ENCODE assay signal across 9 mouse cellular contexts in genomic region chr6:99385059-99385604, GRCm38 (mm10).
A peak's percentile ranks its signal among the peaks of the same experiment; 100 is the strongest.
DNase-seq lines count a peak whose midpoint lies in the region; ATAC-seq and TF ChIP-seq lines count a peak whose summit lies in the region.
"Had no signal": no experiment of that assay in that cellular context is flagged by ENCODE, and none has a peak within 500 bp of the region (broad histone marks: within the 10 kb centered on the region; RNA-seq: fewer than 3 reads in every experiment).

No protein-coding gene starts in this region.

- no peaks in the 10 kb centered on the region for H3K9me3 ChIP-seq in midbrain, postnatal 0 days (ENCODE audit: low read length)
- H3K9me3 ChIP-seq in midbrain, embryonic 16.5 days (replicated peaks; ENCODE audit: control insufficient read depth, low read length, poor library complexity, severe bottlenecking): no peaks in the 10 kb centered on the region

- H3K27me3 ChIP-seq in midbrain, postnatal 0 days (ENCODE audit: insufficient read depth, low read length): no peaks in the 10 kb centered on the region
- H3K27me3 ChIP-seq in midbrain, embryonic 16.5 days (ENCODE audit: control insufficient read depth, insufficient read depth, low read depth, low read length): no peaks in the 10 kb centered on the region

- DNase-seq in CD4-positive, CD25-positive, alpha-beta regulatory T cell, adult 2 months (ENCODE audit: low read depth, low spot score): peak; percentile 61
- DNase-seq in midbrain, postnatal 0 days (ENCODE audit: low spot score): no peak
- peak; percentile 38 for DNase-seq in kidney, postnatal 14 days
- peak; percentile 54 to 64 for DNase-seq in thymus, postnatal 10 days (ENCODE audit: low spot score in 2 of 2)
- DNase-seq in frontal cortex, postnatal 36 days (ENCODE audit: low spot score in 2 of 2): no peak
- no peak for DNase-seq in layer of hippocampus, postnatal 36 days

- no peak overlapping the region for H3K4me2 ChIP-seq in midbrain, postnatal 0 days (ENCODE audit: low read depth, low read length, poor library complexity, severe bottlenecking)
- no peak overlapping the region for H3K4me2 ChIP-seq in midbrain, embryonic 16.5 days (ENCODE audit: low read length)

- ATAC-seq in CD4-positive, CD25-positive, alpha-beta regulatory T cell, adult 4 months: no peak
- ATAC-seq in midbrain, postnatal 0 days (ENCODE audit: low FRiP score): no peak
- ATAC-seq in midbrain, embryonic 16.5 days: no peak

- H3K9ac ChIP-seq in midbrain, postnatal 0 days (replicated peaks; ENCODE audit: low read length, poor library complexity, severe bottlenecking): no peak overlapping the region
- H3K9ac ChIP-seq in midbrain, embryonic 16.5 days (ENCODE audit: low read depth, low read length): no peak overlapping the region

- H3K4me3 ChIP-seq in midbrain, postnatal 0 days (ENCODE audit: low read depth, low read length): no peak overlapping the region
- H3K4me3 ChIP-seq in midbrain, embryonic 16.5 days (ENCODE audit: low read depth, low read length): no peak overlapping the region
- H3K4me3 ChIP-seq: erythroblast, embryonic 14.5 days had no signal

- H3K36me3 ChIP-seq in midbrain, postnatal 0 days (ENCODE audit: insufficient read depth, low read length): no peaks in the 10 kb centered on the region
- H3K36me3 ChIP-seq in midbrain, embryonic 16.5 days (ENCODE audit: control insufficient read depth, insufficient read depth, low read length): no peaks in the 10 kb centered on the region

- 78% methylated on average over 2 of the region's 2 CpGs for WGBS in midbrain, postnatal 0 days
- whole genome bisulfite sequencing in midbrain, embryonic 16.5 days: 84% methylated on average over 2 of the region's 2 CpGs

- H3K4me1 ChIP-seq in midbrain, postnatal 0 days (ENCODE audit: insufficient read depth, low read length): no peaks in the 10 kb centered on the region
- H3K4me1 ChIP-seq in midbrain, embryonic 16.5 days (ENCODE audit: control insufficient read depth, insufficient read depth, low read length): peaks cover 2% of the 10 kb centered on the region; the same call in 1 of the 2 replicates

- TF ChIP-seq CTCF in midbrain, postnatal 0 days (IDR thresholded peaks at IDR 0.05): peak; percentile 46

- no peak overlapping the region for H3K27ac ChIP-seq in midbrain, postnatal 0 days (ENCODE audit: low read depth, low read length)
- H3K27ac ChIP-seq in midbrain, embryonic 16.5 days (ENCODE audit: low read length): no peak overlapping the region

Comparison
In these comparisons a context has a peak if more than half of its experiments do, and no peak if none do; other contexts are left out.
1. DNase-seq: peak in CD4-positive, CD25-positive, alpha-beta regulatory T cell, adult 2 months (single experiment), kidney, postnatal 14 days (single experiment) and thymus, postnatal 10 days (2 of 2); none in midbrain, postnatal 0 days (single experiment), frontal cortex, postnatal 36 days (0 of 2) and layer of hippocampus, postnatal 36 days (0 of 2).